Mouse (Mus musculus) erythroblast, adult 5-6 weeks (primary cell): ENCODE data around the gene Ccdc78. TPM values are rescaled to one million over a fixed set of nuclear protein-coding genes. Genes with fewer than 3 reads are reported as not detected.
"Not testable (repeated sequence)": the region's sequence is repeated elsewhere in the genome, so short reads cannot be mapped to it uniquely, and the experiment has no call there.

Experiments
- ATAC-seq: replicated peaks from 2 replicates; pipeline ENCODE4 v1.8.0; 2016; ENCODE audit warnings: moderate number of reproducible peaks, mild to moderate bottlenecking, moderate TSS enrichment, inconsistent platforms; ENCODE audit not compliant: poor library complexity, low FRiP score, severe bottlenecking
- total RNA-seq, 2 experiments: library from RNA; stranded (forward) in 1 of 2; stranded (reverse) in 1 of 2; fragments of 150-400 nt in 1 of 2; fragments of 200-764, 138-1000 nt in 1 of 2; gene quantifications; 2 replicates each; pipeline versions ENCODE4 v1.2.3 to v1.2.4; 2015 to 2017; ENCODE audit warnings: low replicate concordance in 2 of 2

Ccdc78 gene
- total RNA-seq, 2 experiments from 2014 or later = not detected

DNA sequence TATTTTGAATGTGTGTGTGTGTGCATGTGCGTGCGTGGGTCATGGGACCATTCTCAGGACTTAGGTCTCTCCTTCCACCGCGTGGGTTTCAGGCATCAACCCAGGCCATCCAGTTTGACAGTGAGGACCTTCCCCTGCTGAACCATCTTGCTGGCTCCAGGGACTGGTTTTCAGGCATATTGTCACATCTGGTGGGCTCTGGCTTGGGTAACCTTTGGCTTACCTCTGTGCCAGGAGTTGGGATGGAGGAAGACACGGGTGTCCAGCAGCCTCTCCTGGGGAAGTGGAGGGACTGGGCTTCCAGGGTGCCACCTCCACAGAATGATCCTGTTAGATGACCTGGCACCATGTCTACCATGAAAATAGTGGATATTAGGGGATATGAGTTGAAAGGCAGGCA lies 8.4 kb upstream of the Ccdc78 start:
- ATAC-seq = no peak

DNA sequence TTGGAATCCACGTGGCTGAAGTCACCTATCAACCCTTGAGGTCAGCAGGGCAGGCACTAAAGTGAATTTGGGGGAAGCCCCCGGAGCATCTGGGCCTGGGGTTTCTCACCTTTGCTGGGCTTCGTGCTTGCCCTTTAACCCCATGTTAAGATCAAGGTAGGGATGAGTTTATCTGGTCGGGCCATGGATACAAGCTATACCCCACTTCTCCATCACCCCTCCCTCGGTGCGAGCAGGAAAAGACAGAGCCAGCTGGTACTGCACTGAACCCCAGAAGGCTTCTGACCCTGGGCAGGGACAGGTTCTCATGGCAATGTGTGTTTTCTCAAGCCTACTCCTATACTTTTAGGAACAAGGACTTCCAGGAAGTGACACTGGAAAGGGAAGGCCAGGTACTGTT lies 5.0 kb upstream of the Ccdc78 start:
- ATAC-seq = no peak

DNA sequence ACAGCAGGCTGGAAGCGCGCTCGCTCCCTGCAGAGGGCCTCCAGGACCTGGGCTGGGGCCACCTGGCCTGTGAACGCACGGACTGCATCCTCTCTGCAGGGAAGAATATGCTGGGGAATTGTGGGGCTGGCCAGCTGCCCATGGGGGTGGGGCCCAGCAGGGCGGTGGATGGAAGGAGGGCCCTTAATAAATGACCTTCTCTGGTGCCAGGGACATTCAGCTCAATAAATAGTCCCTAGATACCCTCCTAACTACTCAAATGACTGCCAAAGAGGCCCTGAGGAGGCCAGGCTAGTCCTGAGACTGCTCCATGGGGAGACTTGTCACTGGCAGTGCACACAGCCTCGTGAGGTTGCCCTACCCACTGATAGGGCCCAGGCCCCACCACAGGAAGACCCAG lies 3.3 kb upstream of the Ccdc78 start:
- no peak for ATAC-seq

GRCm38 (mm10) chr17:25783861-25784574 lies 2.4 kb upstream of the Ccdc78 start:
- no peak for ATAC-seq

- peak; percentile 86 for ATAC-seq
Observed at GRCm38 (mm10) chr17:25785281-25785745, 1.1 kb upstream of the Ccdc78 start, which contains the start of gene Haghl. TSS of gene Haghl (minus strand) at chr17:25785673.

- no peak for ATAC-seq
Observed at GRCm38 (mm10) chr17:25786781-25787504, 563 bp downstream of the Ccdc78 start.

- ATAC-seq = no peak
Observed at GRCm38 (mm10) chr17:25791320-25791842, 5.0 kb downstream of the Ccdc78 start.

GRCm38 (mm10) chr17:25791843-25792527 lies 5.6 kb downstream of the Ccdc78 start:
- ATAC-seq = peak; percentile 77

GRCm38 (mm10) chr17:25792615-25793014 lies 6.2 kb downstream of the Ccdc78 start, which contains the start of gene Fam173a:
TSS of gene Fam173a (minus strand) at chr17:25792901.
- ATAC-seq = peak; percentile 42; the same call in 1 of the 2 replicates

GRCm38 (mm10) chr17:25794197-25794596 lies 7.8 kb downstream of the Ccdc78 start:
- no peak for ATAC-seq

DNA sequence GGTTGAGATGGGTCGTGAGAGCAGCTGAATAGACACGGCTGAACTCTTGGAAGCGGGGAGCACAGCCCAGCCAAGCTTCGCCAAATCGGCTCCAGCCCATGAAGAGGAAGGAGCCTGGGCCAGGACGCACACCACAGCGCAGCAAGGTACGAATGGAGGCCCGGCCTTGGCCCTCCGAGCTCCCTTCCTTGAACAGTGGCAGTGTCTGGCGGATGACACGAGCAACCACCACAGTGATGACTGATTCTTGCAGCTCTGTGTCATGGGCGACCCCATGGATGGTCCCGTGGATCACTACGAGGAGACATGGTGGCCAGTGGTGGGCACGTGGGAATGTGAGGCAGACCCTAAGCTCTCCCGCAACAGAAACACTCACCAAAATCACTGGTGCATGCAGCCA lies 8.6 kb downstream of the Ccdc78 start:
- ATAC-seq = no peak

DNA sequence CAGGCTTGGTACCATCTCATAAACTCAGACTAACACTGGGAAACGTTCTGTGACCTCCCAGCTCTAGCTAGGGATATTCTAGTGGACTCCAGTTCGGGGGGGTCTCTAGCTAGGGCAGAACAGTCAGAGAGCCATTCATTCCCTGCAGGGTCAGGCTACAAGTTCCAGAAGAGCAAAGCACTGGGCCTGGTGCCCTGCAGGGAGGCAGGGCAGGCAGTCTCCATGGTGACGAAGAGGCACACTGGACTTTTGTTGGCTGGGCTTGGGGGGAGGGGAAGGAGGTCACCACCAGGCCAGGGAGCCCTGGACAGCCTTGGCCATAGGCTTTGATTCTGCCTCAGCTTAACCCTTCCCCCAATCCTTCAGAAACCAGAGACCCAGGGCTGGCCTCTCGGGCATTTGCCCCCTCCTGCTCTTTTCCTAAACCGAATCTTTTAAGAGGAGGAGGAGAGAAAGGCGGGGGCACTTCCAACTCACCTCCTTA lies 9.3 kb downstream of the Ccdc78 start, which contains the start of gene AC134908.4:
TSS of gene AC134908.4 (minus strand) at position 51 of the 484 bp plus-strand sequence.
- ATAC-seq = no peak

- no peak for ATAC-seq
Observed at GRCm38 (mm10) chr17:25796211-25796771, 9.9 kb downstream of the Ccdc78 start.

- ATAC-seq = peak; percentile 83
Observed at GRCm38 (mm10) chr17:25796951-25797369, 10.6 kb downstream of the Ccdc78 start, which contains the start of gene Metrn. TSS of gene Metrn (minus strand) at chr17:25797136.

GRCm38 (mm10) chr17:25801029-25801428 lies 14.6 kb downstream of the Ccdc78 start:
- ATAC-seq = peak; percentile 74

GRCm38 (mm10) chr17:25802825-25803517 lies 16.6 kb downstream of the Ccdc78 start:
- ATAC-seq = no peak

DNA sequence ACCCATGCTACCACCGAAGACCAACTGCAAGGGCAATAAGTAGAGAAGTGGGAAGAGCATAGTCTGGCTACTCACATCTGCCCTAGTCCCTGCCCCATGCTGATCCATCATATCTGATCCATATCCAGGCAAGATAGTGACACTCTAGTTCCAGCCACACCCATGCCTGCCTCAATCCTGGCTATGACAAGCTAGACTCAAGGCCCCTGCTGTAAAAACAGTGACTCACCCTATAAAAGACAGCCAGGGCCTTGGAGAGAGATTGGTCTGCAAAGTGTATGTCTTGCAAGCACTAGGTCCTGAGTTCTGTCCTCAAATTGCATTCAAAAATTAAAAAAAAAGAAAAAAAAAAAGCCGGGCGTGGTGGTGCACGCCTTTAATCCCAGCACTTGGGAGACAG lies 20.1 kb downstream of the Ccdc78 start:
- no peak for ATAC-seq

- ATAC-seq = not testable (repeated sequence)
Observed at GRCm38 (mm10) chr17:25807452-25807851, 21.1 kb downstream of the Ccdc78 start.

- ATAC-seq = no peak
Observed at GRCm38 (mm10) chr17:25808028-25808427, 21.6 kb downstream of the Ccdc78 start.
